Mouse (Mus musculus) right cerebral cortex, adult 2 months (tissue): ENCODE results near the gene Csmd2.
"Not testable (repeated sequence)": the region's sequence is repeated elsewhere in the genome, so short reads cannot be mapped to it uniquely, and the experiment has no call there.

ENCODE experiments used
- DNase-seq, 2 experiments: peaks; one replicate each; pipeline ENCODE4 v3.0.0; 2021 to 2022; ENCODE audit warnings: low spot score in 2 of 2

The Csmd2 gene

GRCm38 (mm10) chr4:128609925-128610402 lies 622.3 kb downstream of the Csmd2 start, which contains the start of gene Zscan20:
Gene Zscan20 (minus strand): TSS chr4:128610098.
- peak; percentile 97 to 98 for DNase-seq

GRCm38 (mm10) chr4:128610706-128611105 lies 623.0 kb downstream of the Csmd2 start:
- DNase-seq: no peak

GRCm38 (mm10) chr4:128611726-128612125 lies 624.1 kb downstream of the Csmd2 start:
- DNase-seq: not testable (repeated sequence)

- DNase-seq: peak; percentile 65 to 74
Measured at GRCm38 (mm10) chr4:128613326-128613725, 625.7 kb downstream of the Csmd2 start.

GRCm38 (mm10) chr4:128615761-128616160 lies 628.1 kb downstream of the Csmd2 start:
- no peak for DNase-seq
